Mouse (Mus musculus) gastrocnemius, postnatal 10 days (tissue): ENCODE results near the gene Polm. TPM values are rescaled to one million over a fixed set of nuclear protein-coding genes. Genes with fewer than 3 reads are reported as not detected.

Source experiments
- DNase-seq: peaks from one replicate; pipeline ENCODE4 v3.0.0; 2021; ENCODE audit warnings: mixed read lengths
- total RNA-seq, 2 experiments: library from RNA; stranded (reverse); gene quantifications; 2 replicates each; pipeline ENCODE4 v1.2.3; 2021

Gene Polm
- total RNA-seq, 2 experiments from 2014 or later, result 4.3 to 8.7 TPM

- peak; percentile 52 for DNase-seq
These were observed 34.2 kb downstream of the Polm start, which contains the start of gene Pgam2 for GRCm38 (mm10) chr11:5803551-5803981. TSS of gene Pgam2 (minus strand) at chr11:5803733.

DNA sequence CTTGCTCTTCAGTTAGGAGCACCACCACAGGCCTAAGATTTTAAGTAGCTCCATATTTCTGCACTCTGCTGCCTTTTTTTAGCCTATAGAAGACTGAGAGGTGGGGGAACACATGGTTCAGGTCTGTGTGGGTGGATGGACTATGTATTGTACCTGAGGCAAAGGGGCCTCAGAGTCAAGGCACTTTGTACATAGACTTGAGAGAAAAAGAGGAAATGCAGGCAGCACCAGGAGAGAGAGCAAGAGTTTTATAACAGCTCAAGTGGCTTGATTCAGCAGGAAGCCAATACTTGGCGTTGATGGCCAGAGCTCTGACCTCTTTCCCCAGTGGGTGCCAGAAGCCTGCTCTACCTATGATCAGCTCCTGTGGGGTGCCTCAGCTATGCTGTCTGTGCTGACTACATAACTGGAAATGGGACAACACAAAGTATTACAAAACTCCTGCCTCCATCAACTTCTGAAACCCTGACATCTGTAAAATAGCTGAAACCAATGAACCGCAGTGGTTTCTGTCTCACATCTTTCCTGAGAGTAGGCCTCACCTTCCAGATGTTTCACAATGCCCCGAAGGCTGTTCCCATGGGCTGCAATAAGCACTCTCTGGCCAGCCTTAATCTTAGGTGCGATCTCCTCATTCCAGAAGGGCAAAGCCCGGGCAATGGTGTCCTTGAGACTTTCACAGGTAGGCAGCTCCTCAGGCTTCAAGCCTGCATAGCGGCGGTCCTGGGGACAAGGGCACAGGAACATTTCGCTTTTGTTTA lies 35.2 kb downstream of the Polm start:
- DNase-seq, result no peak

DNA sequence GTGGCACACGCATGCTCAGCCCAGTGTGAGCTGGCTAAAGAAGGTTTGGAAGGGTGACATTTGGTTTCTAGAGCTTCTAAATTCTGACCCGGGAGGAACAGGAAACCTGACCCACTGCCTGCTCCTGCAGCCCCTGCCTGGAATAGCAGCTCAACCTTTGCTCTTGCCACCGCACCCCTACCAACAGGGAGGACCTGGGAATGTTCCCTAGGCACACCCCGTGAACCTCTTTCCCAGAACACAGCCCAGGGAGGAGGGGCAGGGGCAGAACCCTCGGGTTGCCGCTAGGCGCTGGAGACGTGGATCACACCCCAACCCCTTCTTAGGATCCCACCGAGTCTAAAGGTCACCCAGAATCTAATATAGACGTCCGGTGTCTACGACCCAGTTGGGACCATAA lies 35.8 kb downstream of the Polm start:
- peak; percentile 48 for DNase-seq

DNA sequence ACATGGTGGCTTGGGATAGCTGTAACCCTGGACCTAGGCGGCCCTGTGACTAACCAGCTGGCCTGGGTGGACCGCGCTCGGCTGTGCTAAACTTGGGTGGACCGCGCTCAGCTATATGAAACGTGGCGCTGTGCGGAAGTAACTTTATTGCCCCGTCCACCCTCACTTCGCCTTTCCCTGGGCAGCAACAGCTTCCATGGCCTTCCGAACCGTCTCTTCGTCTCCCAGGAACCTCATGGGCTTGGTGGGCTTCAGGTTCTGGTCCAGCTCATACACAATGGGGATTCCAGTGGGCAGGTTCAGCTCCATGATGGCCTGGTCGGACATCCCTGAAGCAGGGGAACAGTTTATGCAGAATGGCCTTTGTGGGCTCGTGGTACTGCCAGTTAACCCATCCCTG lies 36.3 kb downstream of the Polm start:
- DNase-seq, result no peak

GRCm38 (mm10) chr11:5799621-5800490 lies 38.0 kb downstream of the Polm start:
- DNase-seq, result peak; percentile 41

DNA sequence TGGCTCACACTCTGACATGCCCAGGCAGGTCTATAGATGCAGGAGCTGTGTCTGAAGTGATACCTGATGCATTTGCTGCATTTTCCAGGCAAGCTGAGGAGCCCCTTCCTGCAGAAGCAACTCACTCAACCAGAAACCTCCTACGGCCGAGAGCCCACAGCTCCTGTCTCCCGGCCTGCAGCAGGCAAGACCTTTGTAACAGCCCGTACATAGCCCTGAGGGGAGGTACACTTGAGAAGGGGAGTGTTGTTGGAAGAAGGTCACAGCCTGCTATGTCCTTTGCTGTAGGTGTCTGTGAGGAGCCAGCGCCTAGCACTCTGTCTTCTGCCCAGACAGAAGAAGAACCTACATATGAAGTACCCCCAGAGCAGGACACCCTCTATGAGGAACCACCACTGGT lies 39.9 kb downstream of the Polm start:
- no peak for DNase-seq

GRCm38 (mm10) chr11:5797371-5797770 lies 40.4 kb downstream of the Polm start:
- DNase-seq, result no peak

GRCm38 (mm10) chr11:5796939-5797338 lies 40.9 kb downstream of the Polm start:
- no peak for DNase-seq

GRCm38 (mm10) chr11:5795706-5796105 lies 42.1 kb downstream of the Polm start:
- DNase-seq, result peak; percentile 22

DNA sequence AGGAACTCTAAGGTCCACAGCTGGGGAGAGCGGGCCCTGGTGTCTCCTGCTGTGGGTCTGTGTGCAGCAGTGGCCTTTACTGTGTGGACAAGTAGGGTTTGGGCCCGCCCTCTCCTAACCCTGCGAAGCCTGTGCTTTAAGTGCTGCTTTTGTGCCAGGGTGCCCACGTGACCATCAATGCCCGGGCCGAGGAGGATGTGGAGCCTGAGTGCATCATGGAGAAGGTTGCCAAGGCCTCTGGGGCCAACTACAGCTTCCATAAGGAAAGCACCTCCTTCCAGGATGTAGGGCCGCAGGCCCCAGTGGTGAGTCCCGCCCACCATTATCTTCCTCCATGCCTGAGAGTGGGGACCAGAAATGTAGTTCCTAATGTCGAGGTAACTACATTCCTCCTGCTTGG lies 42.5 kb downstream of the Polm start:
- no peak for DNase-seq

DNA sequence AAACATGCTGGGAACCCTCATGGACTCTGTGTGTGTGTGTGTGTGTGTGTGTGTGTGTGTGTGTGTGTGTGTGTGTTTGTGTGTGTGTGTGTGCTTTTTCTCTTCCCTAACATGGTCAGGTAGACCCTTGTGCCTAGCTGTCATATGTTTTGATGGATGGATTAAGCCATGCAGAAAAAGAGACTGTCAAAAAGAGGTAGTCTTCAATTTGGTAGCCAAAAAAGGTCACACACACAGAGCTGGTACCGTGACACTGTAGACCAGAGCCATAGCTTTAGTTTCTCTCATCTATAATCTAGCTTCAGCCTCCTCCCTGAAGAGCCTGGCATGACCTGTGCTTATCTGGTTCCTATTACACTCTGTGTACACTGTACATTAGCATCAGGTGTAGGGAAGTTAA lies 47.4 kb downstream of the Polm start:
- DNase-seq, result no peak

DNA sequence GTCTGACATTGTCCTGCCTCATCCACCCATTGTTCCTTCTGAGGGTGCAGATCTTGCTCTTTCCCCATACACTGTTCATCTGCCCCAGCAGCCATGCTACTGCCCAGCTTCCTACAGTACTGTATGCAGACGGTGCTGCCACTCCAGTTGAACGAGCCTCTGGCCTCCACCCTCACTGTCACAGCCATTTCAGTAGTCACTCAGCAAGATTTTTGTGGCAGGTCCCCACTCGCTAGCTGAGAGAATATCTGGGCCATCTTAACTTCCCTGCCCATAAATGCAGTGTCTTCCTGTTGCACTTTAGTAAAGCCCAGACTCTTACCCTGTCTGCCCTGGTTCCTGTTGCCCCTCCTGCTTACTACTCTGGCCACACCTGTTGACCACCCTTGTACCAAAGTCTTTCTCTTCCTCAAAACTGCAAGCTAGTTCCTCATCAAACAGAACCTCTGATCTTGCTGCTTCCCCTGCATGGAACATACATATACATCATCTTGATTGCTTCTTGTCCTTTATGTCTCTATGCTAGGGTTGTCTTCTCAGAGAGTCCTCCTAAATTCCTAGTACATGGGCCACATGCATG lies 48.0 kb downstream of the Polm start:
- DNase-seq, result no peak

GRCm38 (mm10) chr11:5789071-5789753 lies 48.6 kb downstream of the Polm start:
- no peak for DNase-seq

GRCm38 (mm10) chr11:5788056-5789014 lies 49.5 kb downstream of the Polm start, which contains the start of gene Dbnl:
TSS of gene Dbnl (plus strand) at chr11:5788488.
- peak; percentile 95 for DNase-seq

GRCm38 (mm10) chr11:5787671-5788055 lies 50.2 kb downstream of the Polm start:
- no peak for DNase-seq

DNA sequence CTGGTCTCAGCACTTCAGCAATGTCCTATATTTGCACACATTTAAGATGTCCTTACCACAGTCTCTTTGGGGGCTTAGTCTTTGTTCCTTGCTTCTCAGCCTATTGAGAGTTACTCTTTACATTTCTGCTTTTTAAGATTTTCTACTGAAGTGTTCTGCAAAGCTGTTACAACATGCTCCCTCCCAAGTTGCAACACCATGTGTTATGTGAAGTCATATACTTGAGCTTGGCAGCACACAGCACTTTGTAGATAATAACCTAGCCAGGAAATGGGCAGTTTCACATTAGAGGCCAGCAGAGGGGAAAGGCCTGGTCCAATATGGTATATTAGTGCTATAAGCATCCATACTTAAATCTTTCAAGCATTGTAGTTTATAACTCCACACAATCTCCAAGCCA lies 52.1 kb downstream of the Polm start:
- DNase-seq, result no peak

DNA sequence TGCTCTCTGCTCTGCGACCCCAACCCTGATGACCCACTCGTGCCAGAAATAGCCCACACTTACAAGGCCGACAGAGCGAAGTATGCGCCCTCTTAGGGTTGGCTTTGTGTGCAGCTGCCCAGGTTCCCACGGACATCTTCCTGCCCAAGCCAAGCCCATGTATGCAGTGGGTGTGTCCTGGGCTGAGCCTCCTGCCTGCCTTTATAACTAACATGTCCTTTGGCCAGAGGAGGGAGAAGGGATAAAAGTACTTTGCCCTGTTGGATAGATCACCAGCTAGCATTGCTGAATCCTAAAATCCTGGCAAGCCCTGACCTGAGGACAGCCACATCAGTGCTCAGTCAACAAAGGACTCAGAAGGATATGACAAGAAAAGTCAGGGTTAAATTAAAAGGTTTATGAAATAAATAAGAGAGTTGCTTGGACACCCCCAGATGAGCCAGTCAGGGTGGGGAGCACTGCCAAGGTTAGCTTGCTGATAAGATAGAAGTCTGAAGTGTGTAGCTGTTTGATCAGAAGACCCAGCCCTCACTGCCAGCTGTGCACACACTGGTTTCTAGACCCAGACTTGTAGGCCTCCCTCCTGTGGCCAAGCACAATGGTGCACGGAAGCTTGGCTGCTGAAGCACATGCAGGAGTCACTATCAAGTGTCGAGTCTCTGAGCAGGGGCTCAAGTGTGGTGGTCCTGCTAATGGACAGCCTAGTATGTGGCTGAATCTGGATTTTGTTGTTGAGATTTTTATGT lies 55.4 kb downstream of the Polm start:
- no peak for DNase-seq

GRCm38 (mm10) chr11:5780035-5780499 lies 57.7 kb downstream of the Polm start:
- DNase-seq, result no peak

DNA sequence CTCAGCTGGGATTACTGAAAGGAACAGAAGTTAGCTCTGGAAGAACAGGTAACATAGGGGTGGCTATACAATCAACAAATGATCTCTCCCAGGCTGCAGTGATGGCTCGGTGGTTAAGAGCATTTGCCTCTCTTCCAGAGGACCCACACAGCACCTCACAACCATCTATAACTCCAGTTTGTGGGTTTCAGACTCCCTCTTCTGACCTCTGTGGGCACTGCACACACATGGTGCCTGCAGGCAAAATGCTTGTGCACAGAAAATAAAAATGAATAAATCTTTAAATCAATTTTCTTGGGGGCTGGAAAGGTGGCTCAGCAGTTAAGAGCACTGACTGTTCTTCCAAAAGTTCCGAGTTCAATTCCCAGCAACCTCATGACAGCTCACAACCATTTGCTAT lies 59.3 kb downstream of the Polm start:
- no peak for DNase-seq
